Mouse (Mus musculus) cortical plate, adult 2 months (tissue): ENCODE data around the gene Cdk11b.

Source experiments
- CTCF ChIP-seq: fragments of 200-500 bp; IDR thresholded peaks from 2 replicates; pipeline ENCODE4 v1.5.1; 2011; ENCODE audit warnings: mild to moderate bottlenecking, control low read depth, low read length; ENCODE audit not compliant: insufficient read depth; ENCODE audit errors: extremely low read depth
- POLR2A ChIP-seq: fragments of 200-500 bp; IDR thresholded peaks from 2 replicates; pipeline ENCODE4 v1.6.1; 2011; ENCODE audit warnings: mild to moderate bottlenecking, low read length, control low read depth; ENCODE audit not compliant: insufficient read depth; ENCODE audit errors: extremely low read depth

GRCm38 (mm10) chr4:155643531-155643930, 18.9 kb downstream of the Cdk11b start:
- TF ChIP-seq CTCF (no peak), POLR2A (no peak)
